Mouse (Mus musculus) liver, embryonic 14.5 days (tissue): ENCODE data around the gene Dao. TPM values are rescaled to one million over a fixed set of nuclear protein-coding genes. Genes with fewer than 3 reads are reported as not detected.

Experiments
- ATAC-seq: fragments of 200-750 bp; cut with Nextera tagmentation; 2 replicates; pipeline ENCODE4 v1.8.0; 2017; ENCODE audit warnings: moderate number of reproducible peaks, mild to moderate bottlenecking, moderate library complexity; ENCODE audit not compliant: insufficient read depth
- DNase-seq, 3 experiments: peaks; one replicate each; pipeline ENCODE4 v3.0.0-alpha.2; 2012 to 2013; ENCODE audit warnings: low read depth in 3 of 3, low spot score in 3 of 3
- H3K27ac ChIP-seq: fragments of 300-500 bp; sonication (generic); 2 replicates; pipeline ENCODE4 v1.5.1; 2014; ENCODE audit warnings: moderate library complexity, mild to moderate bottlenecking, control low read depth, inconsistent platforms
- H3K27me3 ChIP-seq: fragments of 300-500 bp; sonication (generic); 2 replicates; pipeline ENCODE4 v1.6.1; 2014; ENCODE audit warnings: mild to moderate bottlenecking, low read length, moderate library complexity; ENCODE audit not compliant: control insufficient read depth, insufficient read depth
- H3K36me3 ChIP-seq: fragments of 300-500 bp; sonication (generic); replicated peaks from 2 replicates; pipeline ENCODE4 v1.6.1; 2014; ENCODE audit warnings: low read depth; ENCODE audit not compliant: control insufficient read depth, insufficient read depth
- H3K4me1 ChIP-seq, 2 experiments: fragments of 200-500 bp in 1 of 2; fragments of 300-500 bp in 1 of 2; sonication (generic) in 1 of 2; replicated peaks; 2 replicates each; pipeline ENCODE4 v1.6.1; 2012 to 2014; ENCODE audit warnings: antibody characterized with exemption in 1 of 2, inconsistent platforms in 1 of 2, low read length in 1 of 2; ENCODE audit not compliant: control insufficient read depth in 2 of 2, insufficient read depth in 2 of 2
- H3K4me2 ChIP-seq: fragments of 300-500 bp; sonication (generic); 2 replicates; pipeline ENCODE4 v1.6.1; 2014; ENCODE audit warnings: low read depth, mild to moderate bottlenecking, control low read depth, moderate library complexity
- H3K4me3 ChIP-seq, 2 experiments: fragments of 200-500 bp in 1 of 2; fragments of 300-500 bp in 1 of 2; sonication (generic) in 1 of 2; 2 replicates each; pipeline ENCODE4 v1.5.1; 2012 to 2014; ENCODE audit warnings: low read depth in 2 of 2, low read length in 2 of 2, mild to moderate bottlenecking in 2 of 2, control low read depth in 1 of 2, inconsistent platforms in 1 of 2, moderate library complexity in 1 of 2; ENCODE audit not compliant: insufficient read depth in 1 of 2
- H3K9ac ChIP-seq: fragments of 300-500 bp; sonication (generic); replicated peaks from 2 replicates; pipeline ENCODE4 v1.6.1; 2014; ENCODE audit warnings: mild to moderate bottlenecking, control low read depth, moderate library complexity
- H3K9me3 ChIP-seq: fragments of 300-500 bp; sonication (generic); 2 replicates; pipeline ENCODE4 v1.6.1; 2016; ENCODE audit warnings: low read length, mixed read lengths; ENCODE audit not compliant: control insufficient read depth
- CTCF ChIP-seq: IDR thresholded peaks from 2 replicates; pipeline ENCODE4 v1.5.1; 2016; ENCODE audit warnings: antibody characterized with exemption, low read depth, control low read depth
- EP300 ChIP-seq: IDR thresholded peaks from 2 replicates; pipeline ENCODE4 v1.6.1; 2016; ENCODE audit warnings: antibody characterized with exemption, low read depth
- WGBS: fragments of 180-500 bp; shearing (Covaris S2); extraction: QIAGEN DNeasy Blood & Tissue Kit; methylation state at CpG from one replicate; pipeline ENCODE4 v1.1.7; 2014; ENCODE audit not compliant: insufficient replicate concordance; 5-methylcytosine and 5-hydroxymethylcytosine counted together
- polyA plus RNA-seq, 2 experiments: library from polyadenylated mRNA; depleted of rRNA in 1 of 2; stranded (reverse) in 1 of 2; unstranded in 1 of 2; fragments of >200 nt; fragmentation: Nextera tagmentation in 1 of 2; extraction: Ambion mirVana in 1 of 2; gene quantifications; 2 replicates each; pipeline versions ENCODE4 v1.2.1 to v1.2.3; 2012 to 2014

Dao gene
- polyA plus RNA-seq, 2 experiments = not detected

DNA sequence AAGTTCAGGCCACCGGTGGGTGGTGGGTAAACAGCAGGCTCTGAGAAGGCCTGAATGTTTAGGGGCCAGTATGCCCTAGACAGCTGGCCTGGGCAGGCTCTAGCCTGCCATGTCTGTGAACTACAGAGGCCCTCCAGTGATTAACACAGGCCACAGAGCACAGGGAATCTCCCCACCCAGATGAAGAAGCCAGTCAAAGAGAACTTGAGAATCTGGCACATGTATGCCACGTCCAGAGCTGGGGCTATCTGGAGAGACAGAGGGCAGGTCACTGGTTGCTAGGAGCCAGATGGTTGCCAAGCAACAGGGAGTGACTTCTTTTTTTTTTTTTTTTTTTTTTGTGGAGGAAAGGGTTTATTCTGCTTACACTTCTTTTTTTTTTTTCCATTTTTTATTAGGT lies 68.8 kb downstream of the Dao start:
- no peak overlapping the region for H3K4me2 ChIP-seq
- H3K9ac ChIP-seq = no peak overlapping the region
- H3K27ac ChIP-seq = no peak overlapping the region
- 49% methylated on average over 2 of the region's 2 CpGs for WGBS
- no peak for TF ChIP-seq CTCF
- TF ChIP-seq EP300 = no peak
- no peaks in the 10 kb centered on the region for H3K36me3 ChIP-seq
- no peak for DNase-seq
- no peak for ATAC-seq
- H3K27me3 ChIP-seq = no peaks in the 10 kb centered on the region
- no peaks in the 10 kb centered on the region for H3K9me3 ChIP-seq
- H3K4me3 ChIP-seq = no peak overlapping the region
- H3K4me1 ChIP-seq = no peaks in the 10 kb centered on the region

Other genes starting within 250 kb of the Dao start
- 11.6 and 15.0 TPM in 2 replicates for gene Sart3, start 231.2 kb upstream of the Dao start, polyA plus RNA-seq (2012; rRNA removed)
- 12.7 and 15.9 TPM in 2 replicates for gene Sart3, start 231.2 kb upstream of the Dao start, polyA plus RNA-seq (2014; fragmentation: Nextera tagmentation; extraction: Ambion mirVana)
- 46.2 and 64.9 TPM in 2 replicates for gene Iscu, start 231.0 kb upstream of the Dao start, polyA plus RNA-seq (2012; rRNA removed)
- 100 and 103 TPM in 2 replicates for gene Iscu, start 231.0 kb upstream of the Dao start, polyA plus RNA-seq (2014; fragmentation: Nextera tagmentation; extraction: Ambion mirVana)
- 0.94 and 1.1 TPM in 2 replicates for gene Tmem119, start 203.2 kb upstream of the Dao start, polyA plus RNA-seq (2012; rRNA removed)
- gene Tmem119, start 203.2 kb upstream of the Dao start, polyA plus RNA-seq (2014; fragmentation: Nextera tagmentation; extraction: Ambion mirVana) = 1.1 and 1.4 TPM in 2 replicates
- gene Selplg, start 171.1 kb upstream of the Dao start, polyA plus RNA-seq (2012; rRNA removed) = 8.8 and 10.9 TPM in 2 replicates
- gene Selplg, start 171.1 kb upstream of the Dao start, polyA plus RNA-seq (2014; fragmentation: Nextera tagmentation; extraction: Ambion mirVana) = 11.2 and 12.5 TPM in 2 replicates
- 26.2 and 32.4 TPM in 2 replicates for gene Coro1c, start 94.9 kb upstream of the Dao start, polyA plus RNA-seq (2012; rRNA removed)
- 35.6 and 41.2 TPM in 2 replicates for gene Coro1c, start 94.9 kb upstream of the Dao start, polyA plus RNA-seq (2014; fragmentation: Nextera tagmentation; extraction: Ambion mirVana)
- gene Ssh1, start 9.8 kb upstream of the Dao start, polyA plus RNA-seq (2012; rRNA removed) = 4.8 and 4.9 TPM in 2 replicates
- gene Ssh1, start 9.8 kb upstream of the Dao start, polyA plus RNA-seq (2014; fragmentation: Nextera tagmentation; extraction: Ambion mirVana) = 6.7 TPM in 2 replicates
- 3.7 and 3.9 TPM in 2 replicates for gene Usp30, start 61.8 kb downstream of the Dao start, polyA plus RNA-seq (2012; rRNA removed)
- gene Usp30, start 61.8 kb downstream of the Dao start, polyA plus RNA-seq (2014; fragmentation: Nextera tagmentation; extraction: Ambion mirVana) = 2.0 and 2.1 TPM in 2 replicates
- gene Svop, start 87.9 kb downstream of the Dao start, polyA plus RNA-seq (2012; rRNA removed) = 0.11 TPM in 1 of 2 replicates, not detected in the other
- 0.06 TPM in 1 of 2 replicates, not detected in the other for gene Svop, start 87.9 kb downstream of the Dao start, polyA plus RNA-seq (2014; fragmentation: Nextera tagmentation; extraction: Ambion mirVana)
- gene Alkbh2, start 124.5 kb downstream of the Dao start, polyA plus RNA-seq (2012; rRNA removed) = 3.3 and 3.9 TPM in 2 replicates
- gene Alkbh2, start 124.5 kb downstream of the Dao start, polyA plus RNA-seq (2014; fragmentation: Nextera tagmentation; extraction: Ambion mirVana) = 4.5 and 5.7 TPM in 2 replicates
- gene Ung, start 126.7 kb downstream of the Dao start, polyA plus RNA-seq (2012; rRNA removed) = 13.1 and 13.3 TPM in 2 replicates
- gene Ung, start 126.7 kb downstream of the Dao start, polyA plus RNA-seq (2014; fragmentation: Nextera tagmentation; extraction: Ambion mirVana) = 11.0 and 11.4 TPM in 2 replicates
- 0.22 and 0.29 TPM in 2 replicates for gene Acacb, start 142.8 kb downstream of the Dao start, polyA plus RNA-seq (2012; rRNA removed)
- 0.20 and 0.44 TPM in 2 replicates for gene Acacb, start 142.8 kb downstream of the Dao start, polyA plus RNA-seq (2014; fragmentation: Nextera tagmentation; extraction: Ambion mirVana)